Mouse (Mus musculus) G1E (cell line): ENCODE data around the gene Mvp.

Experiments
- CTCF ChIP-seq: IDR thresholded peaks from 2 replicates; pipeline ENCODE4 v1.5.1; 2012; ENCODE audit warnings: low read depth, low read length, inconsistent platforms, mixed read lengths
- GATA1 ChIP-seq: IDR thresholded peaks from 2 replicates; pipeline ENCODE4 v1.6.1; 2012; ENCODE audit warnings: borderline replicate concordance, low read length, inconsistent platforms, mixed read lengths
- POLR2AphosphoS5 ChIP-seq: IDR thresholded peaks from 2 replicates; pipeline ENCODE4 v1.6.1; 2012; ENCODE audit warnings: low read depth, low read length, inconsistent platforms; ENCODE audit not compliant: insufficient replicate concordance
- TAL1 ChIP-seq: conservative IDR thresholded peaks from 2 replicates; pipeline ENCODE4 v1.6.1; 2012; ENCODE audit warnings: low read depth, low read length, inconsistent platforms, mixed read lengths

DNA sequence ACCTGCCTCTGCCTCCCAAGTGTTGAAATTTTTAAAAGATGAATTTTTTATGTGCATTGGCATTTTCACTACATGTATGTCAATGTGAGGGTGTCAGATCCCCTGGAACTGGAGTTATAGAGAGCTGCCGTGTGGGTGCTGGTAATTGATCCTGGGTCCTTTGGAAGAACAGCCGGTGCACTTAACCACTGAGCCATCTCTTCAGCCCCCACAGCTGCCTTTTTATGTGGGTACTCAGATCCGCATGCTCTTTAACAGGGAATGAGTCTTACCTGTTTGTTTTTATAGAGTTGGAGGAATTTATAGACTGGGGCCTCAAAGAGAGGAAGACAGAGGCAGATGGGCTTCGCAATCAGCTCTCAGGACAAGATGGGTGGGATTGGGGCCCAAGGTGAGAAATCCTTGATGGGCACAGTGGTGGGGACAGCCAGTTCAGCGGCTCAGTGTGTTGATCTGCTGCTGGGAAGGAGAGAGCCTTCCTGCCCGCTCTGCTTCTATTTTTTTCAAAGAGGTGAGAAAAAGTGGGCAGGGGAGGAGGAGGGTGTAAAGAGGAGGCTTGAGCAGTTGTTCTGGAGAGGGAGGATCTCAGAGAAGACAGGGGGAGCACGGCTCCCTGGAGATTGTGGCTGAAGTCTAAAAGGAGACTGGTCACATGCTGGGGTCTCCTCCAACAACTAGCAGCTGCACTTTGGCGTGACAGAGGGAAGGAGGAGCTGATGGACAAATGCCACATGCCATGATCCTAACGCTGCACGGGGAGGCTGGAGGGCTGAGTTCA is 29.6 kb downstream of the Mvp start:
- no peak for TF ChIP-seq CTCF
- TF ChIP-seq GATA1, result no peak
- TF ChIP-seq TAL1, result no peak
- TF ChIP-seq POLR2AphosphoS5, result no peak
